ENCODE assay signal across 14 mouse cellular contexts in genomic region chrX:13022547-13023310, GRCm38 (mm10).
"Had no signal": no experiment of that assay in that cellular context is flagged by ENCODE, and none has a peak within 500 bp of the region (broad histone marks: within the 10 kb centered on the region; RNA-seq: fewer than 3 reads in every experiment).

No protein-coding gene starts in this region.

- ATAC-seq: midbrain, embryonic 13.5 days; midbrain, embryonic 16.5 days had no signal

- H3K27ac ChIP-seq: left cerebral cortex, adult 2 months; liver, embryonic 13.5 days; midbrain, embryonic 10.5 days; midbrain, embryonic 13.5 days; stomach, postnatal 0 days had no signal

- H3K4me3 ChIP-seq: left cerebral cortex, adult 2 months; liver, embryonic 13.5 days; megakaryocyte, embryonic 14.5 days; midbrain, embryonic 10.5 days; midbrain, embryonic 13.5 days had no signal

- DNase-seq: kidney, adult 9 months; kidney, postnatal 14 days; kidney, postnatal 4 days; liver, embryonic 13.5 days; lung, adult 2 months; lung, postnatal 14 days; thymus, adult 2 months; thymus, postnatal 14 days had no signal

- H3K36me3 ChIP-seq: liver, embryonic 13.5 days; midbrain, embryonic 10.5 days; midbrain, embryonic 13.5 days had no signal

- H3K4me1 ChIP-seq: liver, embryonic 13.5 days; megakaryocyte, embryonic 14.5 days; midbrain, embryonic 10.5 days; midbrain, embryonic 13.5 days had no signal

- H3K27me3 ChIP-seq: liver, embryonic 13.5 days; megakaryocyte, embryonic 14.5 days; midbrain, embryonic 13.5 days had no signal
